Mouse (Mus musculus) adrenal gland, adult 8-10 months (tissue): ENCODE data around the gene Ash1l. TPM values are rescaled to one million over a fixed set of nuclear protein-coding genes. Genes with fewer than 3 reads are reported as not detected.
A peak's percentile ranks its signal among the peaks of the same experiment; 100 is the strongest.
"Not testable (repeated sequence)": the region's sequence is repeated elsewhere in the genome, so short reads cannot be mapped to it uniquely, and the experiment has no call there.

Experiments used
- DNase-seq: peaks from one replicate; pipeline ENCODE4 v3.0.0; 2022
- total RNA-seq, 4 experiments: library from RNA; stranded (reverse); gene quantifications; 2 replicates each; pipeline ENCODE4 v1.2.4; 2022

The Ash1l gene
- total RNA-seq, 4 experiments from 2014 or later, result 44.9 to 78.1 (median 58.6) TPM

DNA sequence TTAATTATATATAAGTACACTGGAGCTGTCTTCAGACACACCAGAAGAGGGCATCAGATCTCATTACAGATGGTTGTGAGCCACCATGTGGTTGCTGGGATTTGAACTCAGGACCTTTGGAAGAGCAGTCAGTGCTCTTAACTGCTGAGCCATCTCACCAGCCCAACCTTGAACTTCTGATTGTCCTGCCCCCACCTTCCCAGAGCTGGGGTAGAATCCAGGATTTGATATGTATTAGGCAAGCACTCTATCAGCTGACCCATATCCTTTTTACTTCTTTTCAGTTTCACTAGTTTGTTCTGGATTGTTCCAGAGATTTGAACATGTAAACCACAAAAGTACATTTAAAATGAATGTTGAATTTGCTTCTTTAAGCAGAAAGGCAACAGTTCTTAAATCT is 12.8 kb downstream of the Ash1l start:
- DNase-seq, result not testable (repeated sequence)

DNA sequence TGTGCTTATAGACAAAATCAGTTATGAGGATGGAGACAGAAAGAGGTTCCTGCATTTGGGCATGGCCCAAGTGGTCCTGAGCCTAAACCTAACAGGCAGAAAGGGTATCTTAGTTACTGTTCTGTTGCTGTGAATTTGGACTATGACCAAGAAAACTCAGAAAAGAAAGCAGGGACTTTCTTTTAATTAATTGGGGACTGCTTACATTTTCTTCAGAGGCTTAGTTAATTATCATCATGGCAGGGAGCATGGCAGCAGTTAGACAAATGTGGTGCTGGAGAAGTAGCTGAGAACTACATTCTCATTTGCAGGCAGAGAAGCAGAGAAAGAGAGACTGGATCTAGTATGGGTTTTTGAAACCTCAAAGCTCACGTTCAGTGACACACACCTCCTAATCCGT is 24.6 kb downstream of the Ash1l start:
- DNase-seq, result no peak

DNA sequence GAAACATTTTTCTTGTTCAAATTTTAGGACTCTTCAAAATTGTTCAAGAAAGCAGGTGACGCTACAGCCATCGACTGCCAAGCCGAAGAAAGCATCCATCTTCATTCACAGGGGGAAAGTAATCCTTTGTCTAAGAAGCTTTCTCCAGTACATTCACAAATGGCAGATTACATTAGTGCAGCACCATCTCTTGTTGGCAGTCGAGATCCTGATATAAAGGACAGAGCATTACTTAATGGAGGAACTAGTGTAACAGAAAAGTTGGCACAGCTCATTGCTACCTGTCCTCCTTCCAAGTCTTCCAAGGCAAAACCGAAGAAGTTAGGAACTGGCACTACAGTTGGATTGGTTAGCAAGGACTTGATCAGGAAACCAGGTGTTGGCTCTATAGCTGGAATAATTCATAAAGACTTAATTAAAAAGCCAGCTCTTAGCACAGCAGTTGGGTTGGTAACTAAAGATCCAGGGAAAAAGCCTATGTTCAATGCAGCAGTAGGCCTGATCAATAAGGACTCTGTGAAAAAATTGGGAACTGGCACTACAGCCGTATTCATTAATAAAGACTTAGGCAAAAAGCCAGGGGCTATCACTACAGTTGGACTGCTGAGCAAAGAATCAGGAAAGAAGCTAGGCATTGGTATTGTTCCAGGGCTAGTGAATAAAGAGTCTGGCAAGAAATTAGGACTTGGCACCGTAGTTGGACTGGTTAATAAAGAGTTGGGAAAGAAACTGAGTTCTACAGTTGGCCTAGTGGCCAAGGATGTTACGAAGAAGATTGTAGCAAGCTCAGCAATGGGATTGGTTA is 31.0 kb downstream of the Ash1l start:
- no peak for DNase-seq

DNA sequence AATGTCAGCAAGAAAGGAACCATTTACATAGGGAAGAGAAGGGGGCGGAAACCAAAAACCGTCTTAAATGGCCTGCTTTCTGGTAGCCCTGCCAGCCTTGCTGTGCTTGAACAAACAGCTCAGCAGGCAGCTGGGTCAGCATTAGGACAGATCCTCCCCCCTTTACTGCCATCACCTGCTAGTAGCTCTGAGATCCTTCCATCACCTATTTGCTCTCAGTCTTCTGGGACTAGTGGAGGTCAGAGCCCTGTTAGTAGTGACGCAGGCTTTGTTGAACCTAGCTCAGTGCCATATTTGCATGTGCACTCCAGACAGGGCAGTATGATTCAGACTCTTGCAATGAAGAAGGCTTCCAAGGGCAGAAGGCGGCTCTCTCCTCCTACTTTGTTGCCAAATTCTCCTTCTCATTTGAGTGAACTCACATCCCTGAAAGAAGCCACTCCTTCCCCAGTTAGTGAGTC is 33.5 kb downstream of the Ash1l start:
- peak; percentile 75 for DNase-seq

DNA sequence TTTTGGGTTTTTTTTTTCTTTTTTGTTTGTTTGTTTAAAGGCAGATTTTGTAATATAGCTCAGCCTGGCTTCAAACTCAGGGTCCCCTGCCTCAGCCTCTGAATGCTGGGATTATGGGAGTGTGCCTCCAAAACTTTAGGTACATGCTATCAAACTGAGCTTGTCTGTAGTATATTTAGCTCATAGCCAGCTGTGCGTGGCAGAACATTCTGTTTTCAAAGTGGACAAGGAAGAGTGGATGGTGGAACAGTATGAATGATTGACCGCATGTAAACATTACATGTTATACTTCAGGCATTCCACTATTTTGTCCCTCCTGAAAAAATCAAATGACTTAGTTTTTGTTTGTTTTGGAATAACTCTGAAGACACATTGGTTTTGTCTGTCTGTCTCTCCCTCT is 42.4 kb downstream of the Ash1l start:
- no peak for DNase-seq

DNA sequence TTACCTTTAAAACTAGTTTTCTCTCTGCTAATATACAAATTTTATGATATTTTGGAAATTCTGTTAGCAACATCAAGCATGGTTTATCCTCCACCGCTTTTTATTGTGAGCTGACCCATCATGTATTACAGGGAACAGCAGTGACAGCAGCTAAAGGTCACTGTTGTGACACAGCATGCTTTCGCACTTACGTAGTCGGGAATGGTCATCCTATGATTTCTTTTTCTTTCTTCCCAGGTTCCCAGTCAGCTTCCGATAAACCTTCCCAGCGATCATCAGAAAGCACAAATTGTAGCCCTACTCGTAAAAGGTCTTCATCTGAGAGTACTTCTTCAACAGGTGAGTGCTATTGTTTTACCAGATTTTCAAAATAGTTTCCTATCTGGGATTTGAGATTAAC is 51.1 kb downstream of the Ash1l start:
- DNase-seq, result peak; percentile 32

DNA sequence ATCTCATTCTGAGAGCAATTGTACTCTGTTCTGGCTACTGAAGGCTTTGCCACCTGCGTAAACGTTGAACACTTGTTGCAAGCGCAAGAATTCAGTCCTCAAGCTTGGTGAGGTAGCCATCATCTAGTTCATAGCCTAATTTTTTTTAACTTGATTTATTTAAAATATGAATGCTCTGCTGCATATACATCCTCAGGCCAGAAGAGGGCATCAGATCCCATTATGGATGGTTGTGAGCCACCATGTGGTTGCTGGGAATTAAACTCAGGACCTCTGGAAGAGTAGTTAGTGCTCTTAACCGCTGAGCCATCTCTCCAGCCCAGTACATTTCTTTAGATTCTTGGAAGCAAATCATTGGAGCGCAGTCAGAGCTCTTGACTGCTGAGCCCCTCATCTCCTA is 80.5 kb downstream of the Ash1l start:
- not testable (repeated sequence) for DNase-seq

DNA sequence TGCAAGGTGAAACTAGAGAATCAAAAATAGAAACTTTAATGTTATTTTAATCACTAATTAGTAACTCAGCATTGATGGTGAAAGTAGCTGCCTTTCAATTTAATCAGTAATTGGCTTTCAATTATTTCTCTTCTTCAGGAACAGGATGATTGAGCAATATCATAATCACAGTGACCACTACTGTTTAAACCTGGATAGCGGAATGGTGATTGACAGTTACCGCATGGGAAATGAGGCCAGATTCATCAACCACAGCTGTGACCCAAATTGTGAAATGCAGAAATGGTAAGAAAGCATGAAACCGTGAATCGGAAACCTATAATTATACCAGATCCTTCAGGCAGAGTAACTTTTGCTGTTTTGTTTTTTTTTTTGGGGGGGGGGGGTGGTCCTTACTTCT is 92.9 kb downstream of the Ash1l start:
- no peak for DNase-seq

DNA sequence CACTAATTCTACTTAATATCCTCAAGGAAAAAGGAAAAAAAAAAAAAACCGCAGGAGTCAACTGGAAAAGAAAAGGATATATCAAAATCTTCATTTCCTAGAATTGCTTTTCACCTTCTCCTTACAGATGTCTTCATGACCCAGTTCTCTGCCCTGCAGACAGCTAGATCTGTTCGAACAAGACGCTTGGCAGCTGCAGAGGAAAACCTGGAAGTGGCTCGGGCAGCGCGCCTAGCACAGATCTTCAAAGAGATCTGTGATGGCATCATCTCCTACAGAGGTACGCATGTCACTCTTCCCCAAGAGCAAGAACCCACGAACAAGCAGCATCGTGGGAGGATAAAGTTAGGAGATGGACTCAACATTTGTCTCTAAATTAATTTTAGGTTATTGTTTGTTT is 107.9 kb downstream of the Ash1l start:
- no peak for DNase-seq

DNA sequence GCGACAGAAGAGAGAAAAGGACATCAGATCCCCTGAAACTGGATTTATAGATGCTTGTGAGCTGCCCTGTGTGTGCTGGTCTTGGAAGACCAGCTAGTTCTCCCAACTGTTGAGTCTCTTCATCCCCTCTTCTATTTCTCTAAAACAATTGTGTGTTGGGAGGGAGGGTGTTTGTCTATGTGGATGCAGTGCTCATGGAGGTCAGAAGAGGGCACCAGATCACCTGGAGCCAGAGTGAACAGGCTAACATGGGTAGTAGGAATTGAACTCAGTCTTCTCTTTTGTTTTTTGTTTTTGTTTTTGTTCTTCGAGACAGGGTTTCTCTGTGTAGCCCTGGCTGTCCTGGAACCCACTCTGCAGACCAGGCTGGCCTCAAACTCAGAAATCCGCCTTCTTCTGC is 108.4 kb downstream of the Ash1l start:
- no peak for DNase-seq

DNA sequence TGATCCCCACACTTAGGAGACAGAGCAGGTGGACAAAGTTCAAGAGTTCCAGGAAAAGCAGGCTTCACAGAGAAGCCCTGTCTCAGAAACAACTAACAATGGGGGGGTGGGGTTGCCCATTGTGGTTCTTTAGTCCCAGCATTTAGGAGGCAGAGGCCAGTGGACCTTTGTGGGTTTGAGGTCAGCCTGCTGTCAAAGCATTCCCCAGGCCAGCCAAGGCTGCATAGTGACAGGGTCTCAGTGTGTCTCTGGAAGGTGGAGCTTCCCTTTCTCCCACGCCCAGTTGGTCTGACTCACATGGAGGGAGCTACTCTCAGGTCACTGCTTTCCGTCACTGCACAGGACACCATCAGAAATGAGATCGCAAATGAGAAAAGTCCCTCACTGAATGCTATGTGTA is 111.3 kb downstream of the Ash1l start:
- no peak for DNase-seq

DNA sequence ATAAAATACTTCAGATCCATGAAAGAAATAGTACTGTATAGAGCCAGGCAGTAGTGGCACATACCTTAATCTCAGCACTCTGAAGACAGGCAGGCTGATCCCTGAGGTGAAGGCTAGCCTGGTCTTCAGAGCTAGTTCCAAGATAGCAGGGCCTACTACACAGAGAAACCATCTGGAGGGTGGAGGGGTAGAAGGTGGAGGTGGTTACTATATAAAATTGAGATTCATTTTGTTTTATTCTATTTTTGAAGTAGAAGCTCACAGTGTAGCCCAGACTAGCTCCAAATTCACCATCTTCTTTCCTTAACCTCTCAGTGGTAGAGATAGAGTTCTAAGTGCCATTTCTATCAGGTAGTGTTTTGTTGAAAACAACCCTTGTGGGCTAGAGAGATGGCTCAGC is 116.8 kb downstream of the Ash1l start:
- DNase-seq, result no peak

DNA sequence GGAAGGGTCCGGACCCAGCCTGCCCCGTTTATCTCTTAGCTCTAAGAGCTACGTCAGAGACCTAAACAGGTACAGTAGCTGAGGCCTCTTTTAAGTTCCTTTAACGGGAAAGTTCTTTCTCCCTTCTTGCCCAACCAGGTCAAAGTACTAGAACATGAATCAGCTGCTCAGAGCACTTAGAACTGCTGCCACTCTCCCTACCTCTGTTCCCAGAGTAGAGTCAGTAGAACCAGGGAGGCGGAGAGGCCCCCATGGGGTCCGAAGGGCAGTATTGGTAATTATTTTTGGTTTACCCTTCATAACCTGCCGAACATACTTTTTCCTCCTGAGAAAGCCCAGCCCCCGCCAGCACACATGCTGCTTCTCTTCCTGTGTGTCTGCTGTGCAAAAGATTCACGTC is 127.0 kb downstream of the Ash1l start:
- no peak for DNase-seq

DNA sequence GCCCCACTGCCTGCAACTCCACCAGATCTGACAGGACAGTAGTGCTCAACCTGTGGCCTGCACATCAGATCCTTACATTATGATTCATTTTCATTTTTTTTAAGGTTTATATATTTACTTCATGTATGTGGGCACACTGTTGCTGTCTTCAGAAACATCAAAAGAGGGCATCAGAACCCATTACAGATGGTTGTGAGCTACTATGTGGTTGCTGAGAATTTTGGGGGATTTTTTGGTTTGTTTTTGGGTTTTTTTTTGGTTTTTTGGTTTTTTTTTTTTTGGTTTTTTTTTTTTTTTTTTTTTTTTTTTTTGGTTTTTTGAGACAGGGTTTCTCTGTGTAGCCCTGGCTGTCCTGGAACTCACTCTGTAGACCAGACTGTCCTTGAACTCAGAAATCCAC is 131.9 kb downstream of the Ash1l start:
- not testable (repeated sequence) for DNase-seq

DNA sequence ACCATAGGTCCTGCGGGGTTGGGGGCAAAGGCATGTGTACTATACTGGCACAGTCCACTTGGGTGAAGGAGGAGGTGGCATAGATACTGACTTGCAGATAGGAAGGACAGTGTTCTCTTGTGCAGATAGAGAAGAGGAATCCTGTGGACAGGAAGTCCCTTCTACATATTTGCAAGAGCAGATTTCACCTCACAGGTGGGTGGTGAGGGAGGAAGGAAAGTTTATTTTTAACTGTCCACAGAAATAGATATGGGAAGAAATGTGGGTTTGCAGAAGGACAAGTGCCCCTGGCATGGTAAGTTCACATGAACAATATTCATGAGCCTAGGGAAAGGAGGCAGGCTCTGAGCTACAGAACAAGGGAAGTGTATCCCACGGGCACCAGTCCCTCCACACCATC is 133.7 kb downstream of the Ash1l start:
- no peak for DNase-seq

DNA sequence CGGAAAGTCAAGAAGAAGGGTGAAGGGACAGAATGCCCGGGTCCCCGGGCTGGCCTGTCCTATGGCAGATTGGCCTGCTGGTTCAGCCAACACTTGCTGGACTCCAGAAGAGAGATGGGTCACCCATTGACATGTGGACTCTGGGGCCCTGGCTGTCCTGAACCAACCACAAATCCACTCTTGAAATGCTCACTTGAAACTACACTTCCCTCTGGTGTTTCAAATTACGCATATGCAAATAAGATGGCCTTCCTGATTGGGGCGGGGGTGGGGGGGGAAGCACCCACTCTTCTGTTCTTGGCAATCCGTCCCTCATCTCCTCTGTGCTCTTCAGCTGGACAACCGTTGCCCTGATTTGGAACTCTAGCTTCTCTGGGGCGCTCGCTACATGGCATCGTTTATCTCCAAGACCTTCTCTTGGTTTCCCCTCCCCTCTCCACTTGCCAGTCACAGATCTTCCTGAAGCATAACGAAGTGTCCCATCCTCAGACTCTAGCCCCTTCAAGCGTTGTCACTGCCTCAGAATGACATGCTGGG is 134.3 kb downstream of the Ash1l start:
- DNase-seq, result no peak

DNA sequence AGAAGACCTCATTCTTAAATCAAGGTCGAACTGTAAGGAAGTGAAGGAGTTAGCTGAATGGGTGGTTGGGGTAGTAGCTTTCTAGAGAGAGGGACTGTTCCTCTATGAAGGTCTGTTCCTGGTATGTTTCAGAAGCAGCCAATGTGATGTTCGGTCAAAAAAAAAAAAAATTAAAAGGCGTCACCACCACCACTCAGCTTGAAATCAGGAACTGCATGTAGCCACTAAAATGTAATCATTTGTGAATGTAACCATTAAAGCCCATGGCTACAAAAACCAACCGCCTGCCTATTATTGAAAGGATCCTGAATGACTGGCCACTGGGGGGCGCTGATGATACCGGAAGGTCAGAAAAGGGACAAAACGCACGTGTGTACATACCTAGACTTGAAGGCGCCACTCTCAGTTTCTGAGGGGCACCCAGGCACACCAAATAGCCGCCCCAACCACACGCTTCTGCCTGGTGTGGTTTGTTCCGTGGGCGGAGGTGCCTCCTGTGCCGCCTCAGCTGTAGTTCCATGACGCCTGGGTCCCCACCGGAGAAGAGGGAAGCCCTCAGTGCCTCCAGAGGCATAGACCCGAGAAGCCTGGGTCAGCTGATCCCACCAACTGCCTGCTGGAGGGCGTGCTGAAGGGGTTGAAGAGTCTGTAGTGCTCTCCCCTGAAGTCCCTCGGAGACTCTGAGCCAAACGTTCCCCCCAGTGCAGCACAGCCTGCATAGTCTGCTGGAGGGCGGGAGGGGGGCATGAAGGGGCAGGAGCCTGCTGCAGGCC is 137.1 kb downstream of the Ash1l start:
- DNase-seq, result peak; percentile 67

DNA sequence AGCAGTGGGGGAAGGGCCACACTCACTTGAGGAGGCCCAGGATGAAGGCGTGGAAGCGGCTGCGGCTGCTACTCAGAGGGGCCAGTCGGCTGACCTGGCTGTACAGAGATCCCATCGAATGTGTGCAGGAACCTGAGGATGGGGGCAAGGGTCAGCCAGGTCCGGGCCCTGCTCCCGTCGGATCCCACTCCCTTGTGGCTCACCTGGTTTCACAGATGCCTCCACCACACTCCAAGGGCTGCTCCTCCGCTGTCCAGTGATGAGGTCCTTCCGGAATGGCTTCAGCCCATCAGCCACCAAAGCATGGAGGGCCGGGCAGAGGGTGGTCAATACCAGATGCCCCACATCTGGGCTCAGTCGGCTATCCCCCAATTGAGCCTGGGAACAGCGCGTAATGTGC is 138.6 kb downstream of the Ash1l start:
- peak; percentile 37 for DNase-seq

DNA sequence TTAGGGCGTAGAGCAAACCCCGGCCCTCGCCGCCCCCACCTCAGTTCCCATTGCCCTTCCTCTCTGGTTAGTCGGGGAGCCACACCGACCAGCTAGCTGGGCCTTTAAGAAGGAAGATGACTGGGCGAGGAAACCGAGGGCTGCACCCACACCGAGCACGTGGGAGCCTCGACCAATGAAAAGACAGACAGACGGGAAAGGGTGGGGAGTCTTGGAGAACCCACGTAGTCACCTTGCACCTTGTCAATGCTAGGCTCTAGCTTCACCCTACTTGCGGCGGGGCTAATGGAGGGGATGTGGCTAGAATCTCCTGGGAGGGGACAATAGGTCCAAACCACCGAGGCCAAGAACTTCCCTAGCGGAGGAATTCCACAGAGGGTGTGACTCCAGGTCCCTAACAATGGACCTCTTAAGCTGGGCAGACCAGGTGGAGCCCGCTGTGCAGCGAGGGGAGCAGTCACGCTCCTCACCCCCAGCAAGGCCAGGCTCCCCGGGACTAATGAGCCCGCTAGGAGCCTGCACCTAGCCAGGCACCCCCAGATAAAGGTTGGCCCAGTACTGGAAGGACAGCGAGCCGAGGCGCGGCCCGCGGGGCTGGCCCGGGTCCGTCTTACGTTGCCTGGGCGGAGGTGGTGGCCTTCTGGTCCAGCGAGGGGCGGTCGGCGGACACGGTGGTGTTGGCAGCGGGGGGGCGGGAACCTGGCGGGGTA is 139.6 kb downstream of the Ash1l start:
- peak; percentile 90 for DNase-seq

DNA sequence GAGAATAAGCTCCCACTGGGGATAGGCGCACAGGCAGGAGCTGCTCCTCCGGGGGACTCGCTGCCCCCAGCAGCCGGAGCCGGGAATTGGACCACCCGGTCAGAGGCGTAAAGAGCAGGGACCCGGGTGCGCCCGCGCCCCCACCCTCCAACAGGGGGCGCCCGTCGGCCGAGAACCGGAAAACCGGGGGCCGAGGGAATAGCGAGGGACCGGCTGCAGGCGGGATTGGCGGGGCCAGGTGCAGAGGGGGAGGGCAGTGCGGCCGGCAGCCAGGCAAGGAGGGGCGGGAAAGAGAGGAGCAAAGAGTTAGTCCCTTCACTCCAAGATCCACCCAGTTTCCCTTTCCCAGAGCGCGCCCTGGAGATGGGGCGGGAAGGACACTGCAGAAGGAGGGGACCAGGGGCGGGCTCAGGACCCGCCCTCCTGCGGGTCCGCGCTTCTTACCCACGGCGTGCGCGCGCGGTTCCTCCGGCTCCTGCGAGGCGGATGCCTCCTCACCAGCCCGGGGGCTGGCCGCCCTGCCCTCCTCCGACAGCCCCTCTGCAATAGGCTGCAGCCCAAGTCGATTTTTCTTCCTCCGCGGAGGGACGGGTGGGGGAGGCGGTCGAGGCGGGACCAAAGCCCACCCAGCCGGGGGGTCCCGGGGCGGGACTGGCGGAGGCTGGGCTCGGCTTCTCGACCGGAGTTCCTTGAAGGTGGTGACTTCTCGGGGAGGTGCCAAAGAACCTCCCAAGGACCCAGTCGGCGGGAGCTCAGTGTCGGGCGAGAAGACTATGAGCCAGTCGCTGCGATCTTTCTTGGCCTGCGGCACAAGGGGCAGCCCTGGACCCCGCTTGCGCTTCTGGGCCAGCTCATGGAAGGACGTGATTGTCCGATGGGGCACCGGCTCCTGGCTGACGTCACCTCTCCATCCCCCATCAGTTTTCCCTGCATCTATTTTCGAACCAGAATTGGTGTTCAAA is 140.6 kb downstream of the Ash1l start:
- peak; percentile 78 for DNase-seq

DNA sequence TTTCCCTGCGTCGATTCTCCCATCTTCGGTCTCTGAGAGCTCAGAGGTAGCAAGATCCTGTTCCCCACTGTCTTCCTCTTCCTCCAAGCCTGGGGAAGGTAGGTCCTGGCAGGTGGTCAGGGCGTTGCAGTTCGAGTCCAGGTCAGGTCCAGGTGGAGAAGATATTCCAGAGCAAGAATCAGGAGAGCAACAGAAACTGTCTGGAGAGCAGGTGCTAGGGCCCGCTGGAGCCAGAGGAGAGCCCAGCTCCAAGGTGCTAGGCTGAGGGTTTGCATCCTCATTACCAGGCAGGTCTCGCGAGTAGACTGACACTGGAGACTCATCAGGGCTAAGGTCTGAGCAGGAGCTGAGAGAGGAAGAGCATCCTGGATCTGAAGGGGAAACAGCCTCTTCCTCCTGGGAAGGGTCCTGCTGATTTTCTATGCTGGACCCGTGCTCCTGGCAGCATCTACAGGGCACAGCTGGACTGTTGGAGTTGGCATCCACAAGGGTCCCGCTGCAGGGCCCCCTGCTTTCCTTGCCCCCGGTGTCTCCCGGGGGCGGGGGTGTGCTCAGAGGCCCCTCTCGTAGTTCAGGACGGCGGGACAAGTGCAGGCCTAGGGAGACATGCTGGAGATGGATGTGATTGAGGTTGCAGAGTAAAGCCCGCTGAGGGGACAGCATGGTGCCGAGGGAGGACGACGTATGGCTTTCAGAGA is 141.5 kb downstream of the Ash1l start:
- DNase-seq, result no peak
